Mouse (Mus musculus) liver, adult (tissue): ENCODE data around the gene Dnal4.

Experiments used
- GATA4 ChIP-seq: IDR thresholded peaks from 2 replicates; pipeline ENCODE4 v1.6.1; 2014; ENCODE audit warnings: mild to moderate bottlenecking, low read length; ENCODE audit not compliant: insufficient replicate concordance

The Dnal4 gene

DNA sequence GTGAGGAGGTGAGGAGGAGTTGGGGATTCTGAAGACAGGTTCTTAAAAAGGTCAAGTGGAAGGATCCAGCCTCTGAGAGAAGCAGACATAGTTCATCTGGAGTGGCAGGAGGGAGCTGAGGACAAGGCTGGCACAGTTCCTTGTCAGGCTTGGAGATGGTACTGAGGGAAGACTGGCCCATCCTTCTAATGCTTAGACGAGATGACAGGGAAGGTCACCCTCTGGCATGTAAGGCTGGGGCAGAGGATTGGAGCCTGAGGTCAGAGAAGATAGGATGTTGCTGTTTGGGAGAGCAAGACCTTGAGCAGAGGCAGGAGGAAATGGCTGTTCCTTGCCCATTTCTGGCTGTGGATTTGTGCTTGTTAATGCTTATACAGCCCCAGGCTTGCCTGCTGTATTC lies 7.4 kb upstream of the Dnal4 start:
- no peak for TF ChIP-seq GATA4

DNA sequence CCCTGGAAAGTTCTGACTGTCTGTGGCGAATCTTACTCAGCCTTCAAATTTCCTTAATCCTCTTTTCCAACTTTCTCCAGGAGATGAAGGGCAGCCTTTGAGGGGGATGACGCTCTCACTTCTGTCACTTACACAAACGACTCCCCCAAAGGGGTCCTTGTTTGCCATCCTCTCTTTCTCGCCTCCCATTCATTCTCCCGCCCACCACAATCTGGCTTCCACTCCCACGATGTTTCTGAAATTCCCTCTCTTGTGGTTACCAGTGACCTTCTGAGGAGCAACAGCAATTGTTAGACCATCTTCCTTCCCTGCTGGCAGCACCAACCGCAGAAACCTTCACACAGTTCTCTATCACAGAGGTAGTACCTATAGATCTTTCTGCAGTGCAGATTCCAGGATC lies 2.0 kb downstream of the Dnal4 start:
- no peak for TF ChIP-seq GATA4

DNA sequence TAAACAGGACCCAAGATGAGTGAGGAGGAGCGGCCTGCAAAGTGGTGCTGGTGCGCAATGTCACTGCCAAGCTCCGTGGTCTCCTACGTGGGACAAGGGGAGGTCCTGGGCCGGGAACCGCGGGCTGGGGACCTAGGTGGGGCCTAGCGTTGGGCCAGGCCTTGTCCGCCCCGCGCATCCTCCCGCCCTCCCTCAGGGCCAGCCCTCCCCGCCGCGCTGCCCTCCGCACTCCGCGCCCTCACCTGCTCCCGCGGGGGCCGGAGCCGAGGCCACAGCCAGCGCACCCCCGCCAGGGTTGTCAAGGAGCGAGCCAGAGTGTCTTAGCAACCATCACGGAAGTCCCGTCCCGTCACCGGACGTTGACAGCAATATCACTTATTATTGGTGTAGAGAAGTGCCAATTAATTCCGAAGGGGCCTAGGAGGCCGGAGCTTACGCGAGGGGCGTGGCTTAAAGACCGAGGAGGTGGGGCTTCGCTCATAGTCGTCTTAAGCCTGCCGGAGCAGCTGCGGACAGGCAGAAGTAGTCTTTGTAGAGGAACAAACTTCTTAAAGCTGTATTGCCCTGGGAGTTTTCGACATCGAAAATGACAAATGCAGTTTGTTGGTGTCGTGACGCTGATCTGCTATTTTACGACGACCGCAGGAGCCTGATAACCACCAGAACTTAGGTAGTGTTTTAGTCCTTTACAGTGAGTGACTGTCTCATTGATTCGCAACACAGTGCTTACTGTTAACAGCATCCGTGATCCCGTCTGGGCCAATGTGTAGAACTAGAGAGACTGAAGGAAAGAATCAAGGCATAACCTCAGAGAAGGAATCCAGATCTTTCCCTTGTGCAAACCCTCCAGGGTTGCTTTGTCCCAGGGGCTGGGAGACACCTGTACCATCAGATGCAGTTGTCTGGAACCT lies 3.3 kb downstream of the Dnal4 start:
- no peak for TF ChIP-seq GATA4

DNA sequence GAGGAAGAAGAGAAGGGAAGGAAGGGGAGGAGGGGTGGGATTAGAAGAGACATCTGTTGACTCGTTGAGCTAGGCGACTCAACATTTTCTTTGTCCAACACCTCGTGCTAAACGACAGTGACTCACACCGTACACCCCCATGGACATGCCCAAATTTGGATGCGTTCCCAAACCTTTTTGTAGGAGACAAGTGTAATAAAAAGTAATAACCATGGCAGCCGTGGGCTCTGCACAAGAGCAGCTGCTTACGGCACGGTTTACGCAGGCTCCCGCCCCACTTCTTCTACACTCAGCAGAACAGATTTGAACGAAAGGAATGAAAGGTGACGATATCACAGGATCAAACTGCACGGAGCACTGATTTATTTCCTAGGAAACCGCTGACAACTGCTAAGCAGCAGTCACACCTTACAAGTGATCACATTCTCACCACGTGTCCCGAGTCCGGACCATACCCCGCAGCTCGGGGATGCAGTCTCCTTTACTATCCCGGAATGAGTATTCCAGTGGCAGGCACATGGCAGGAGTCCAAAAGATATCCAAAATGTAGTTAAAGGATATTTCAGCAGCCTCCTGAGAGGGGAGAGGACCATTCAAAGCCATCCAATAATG lies 6.9 kb downstream of the Dnal4 start:
- TF ChIP-seq GATA4 = no peak

DNA sequence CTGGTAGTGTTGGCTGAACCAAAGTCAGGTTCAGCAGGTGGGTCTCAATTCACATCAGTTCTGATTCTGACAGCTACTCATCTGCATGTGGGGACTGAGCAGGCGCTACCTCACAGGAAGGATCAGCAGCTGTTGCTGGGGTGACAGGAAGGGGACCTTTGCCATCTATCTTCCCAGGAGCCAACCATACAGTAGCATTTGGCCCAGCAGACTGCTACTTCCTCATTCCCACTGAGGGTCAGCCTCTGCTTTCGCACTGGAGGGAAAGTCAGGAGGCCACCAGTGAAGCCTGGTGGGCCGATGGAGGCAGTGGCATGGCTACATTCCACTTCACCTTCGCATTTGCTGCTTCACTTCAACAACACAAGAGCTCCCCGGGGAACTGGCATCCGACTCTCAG lies 9.3 kb downstream of the Dnal4 start:
- no peak for TF ChIP-seq GATA4

DNA sequence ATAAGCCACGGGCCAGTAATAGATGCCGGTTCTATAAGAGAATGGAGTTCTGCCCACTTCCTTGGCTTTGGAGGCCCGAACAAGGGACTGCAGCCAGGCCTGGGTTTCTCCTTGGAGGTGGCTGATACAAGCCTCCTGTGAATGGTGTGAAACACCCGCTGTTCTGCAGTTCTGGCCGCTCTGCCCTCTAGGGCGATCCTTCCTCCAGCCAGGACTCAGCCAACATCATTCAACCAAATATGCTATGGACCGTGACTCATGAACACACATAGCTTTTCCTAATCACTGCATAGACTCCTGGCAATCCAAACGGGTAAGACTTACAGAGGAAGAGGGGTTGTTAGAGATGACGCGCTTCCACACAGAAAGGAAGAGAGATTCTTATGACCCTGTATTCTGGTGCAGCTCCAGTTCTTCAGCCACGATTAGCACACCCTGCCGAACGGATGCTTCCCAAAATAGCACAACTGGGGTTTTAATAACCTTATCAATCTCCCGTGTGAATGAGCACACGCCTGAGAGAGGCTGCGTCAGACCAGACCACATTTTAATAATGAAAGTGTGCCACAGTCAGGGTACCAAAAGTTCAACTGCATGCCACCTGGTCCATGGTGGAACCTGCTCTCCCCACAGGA lies 10.2 kb downstream of the Dnal4 start:
- TF ChIP-seq GATA4 = no peak

DNA sequence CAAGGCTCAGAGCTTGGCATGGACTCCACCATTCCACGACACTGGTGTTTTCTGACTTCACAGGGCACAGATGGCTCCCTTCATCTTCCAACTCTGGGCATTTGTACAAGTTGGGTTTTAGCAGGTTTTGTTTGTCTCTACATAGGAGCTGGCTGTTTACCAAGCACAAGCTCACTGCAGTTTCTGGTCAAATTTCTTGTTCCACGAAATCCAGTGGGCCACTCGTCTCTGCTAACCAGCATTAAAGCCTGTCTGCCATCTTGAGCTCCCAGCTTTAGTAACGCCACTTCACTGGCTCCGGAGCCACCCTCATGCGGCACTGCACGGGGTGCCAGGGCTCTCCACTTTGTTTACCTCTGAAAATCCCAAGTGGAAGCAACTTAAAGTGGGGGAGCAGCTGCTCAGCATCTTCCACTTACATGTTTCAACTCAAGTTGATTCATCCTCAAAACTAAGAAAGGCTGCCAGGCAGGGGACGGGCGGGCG lies 11.0 kb downstream of the Dnal4 start:
- no peak for TF ChIP-seq GATA4

DNA sequence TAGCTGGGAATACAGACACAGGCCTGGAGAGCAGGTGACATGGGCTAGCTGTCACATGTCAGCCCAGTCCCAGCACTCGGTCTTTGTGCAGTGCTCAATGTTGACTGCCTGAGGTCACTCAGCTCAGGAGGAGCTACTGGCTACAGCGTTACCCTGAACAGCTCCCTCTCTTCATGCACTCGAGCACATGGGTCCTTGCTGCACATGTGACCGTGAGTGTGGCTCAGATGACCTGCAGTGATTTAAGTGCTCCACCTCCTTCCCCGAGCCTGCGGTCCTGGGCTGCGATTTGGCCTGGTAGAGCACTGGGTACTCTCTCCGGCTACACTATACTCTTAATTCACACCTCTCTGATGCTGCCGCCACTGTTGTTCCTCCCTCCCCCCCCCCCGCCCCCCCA lies 11.5 kb downstream of the Dnal4 start:
- TF ChIP-seq GATA4 = no peak

DNA sequence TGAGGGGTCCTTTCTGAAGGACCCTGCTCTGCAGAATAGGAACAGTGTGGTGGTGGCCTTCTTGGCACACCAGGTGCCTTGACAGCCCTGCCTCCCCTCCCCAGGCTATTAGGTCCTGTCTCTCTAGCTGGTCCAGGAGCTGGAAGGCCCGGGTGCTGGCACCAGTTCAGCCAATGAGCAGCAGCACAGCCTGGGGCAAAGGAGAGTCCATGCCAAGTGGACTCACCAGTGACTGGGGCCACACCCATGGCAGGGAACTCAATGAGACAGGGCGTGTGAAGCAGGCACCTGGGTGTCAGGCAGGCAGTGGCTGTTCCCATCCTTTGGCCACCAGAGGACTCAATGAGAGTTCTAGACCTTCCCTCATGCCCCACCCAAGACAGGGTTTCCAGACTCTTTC lies 12.3 kb downstream of the Dnal4 start:
- no peak for TF ChIP-seq GATA4

DNA sequence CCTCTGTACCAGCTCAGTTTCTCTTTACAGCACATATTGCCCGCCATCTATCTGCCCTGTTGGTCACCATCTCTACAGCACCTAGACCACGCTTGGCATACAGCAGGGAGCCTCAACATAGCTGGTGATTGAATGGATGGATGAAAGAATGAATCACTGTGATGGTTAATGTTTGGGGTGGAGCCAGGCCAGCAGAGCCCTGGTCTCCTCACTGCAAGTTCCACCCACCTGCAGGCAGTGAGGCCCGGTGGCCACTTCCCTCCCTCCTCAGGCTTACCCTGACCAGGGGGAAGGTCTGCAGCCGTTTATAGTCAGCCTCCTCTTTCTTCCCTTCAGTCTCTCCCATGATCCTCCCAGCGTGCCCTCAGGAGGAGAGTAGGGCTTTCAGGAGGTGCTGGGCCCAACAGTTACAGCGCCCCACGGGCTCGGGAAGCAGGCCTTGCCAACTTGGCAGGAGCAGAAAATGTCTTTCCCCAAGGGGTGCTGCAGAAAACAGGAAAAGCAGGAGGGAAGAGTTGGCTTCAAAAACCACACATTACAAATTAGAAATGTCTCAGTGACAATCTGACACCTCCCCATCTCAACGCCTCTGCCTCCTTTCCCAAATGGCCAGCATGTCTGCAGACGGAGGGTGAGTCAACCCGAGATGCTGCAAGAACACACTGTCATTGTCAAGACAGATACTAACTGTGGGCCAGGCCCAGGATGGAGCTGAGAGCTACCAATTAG lies 12.9 kb downstream of the Dnal4 start:
- TF ChIP-seq GATA4 = no peak

DNA sequence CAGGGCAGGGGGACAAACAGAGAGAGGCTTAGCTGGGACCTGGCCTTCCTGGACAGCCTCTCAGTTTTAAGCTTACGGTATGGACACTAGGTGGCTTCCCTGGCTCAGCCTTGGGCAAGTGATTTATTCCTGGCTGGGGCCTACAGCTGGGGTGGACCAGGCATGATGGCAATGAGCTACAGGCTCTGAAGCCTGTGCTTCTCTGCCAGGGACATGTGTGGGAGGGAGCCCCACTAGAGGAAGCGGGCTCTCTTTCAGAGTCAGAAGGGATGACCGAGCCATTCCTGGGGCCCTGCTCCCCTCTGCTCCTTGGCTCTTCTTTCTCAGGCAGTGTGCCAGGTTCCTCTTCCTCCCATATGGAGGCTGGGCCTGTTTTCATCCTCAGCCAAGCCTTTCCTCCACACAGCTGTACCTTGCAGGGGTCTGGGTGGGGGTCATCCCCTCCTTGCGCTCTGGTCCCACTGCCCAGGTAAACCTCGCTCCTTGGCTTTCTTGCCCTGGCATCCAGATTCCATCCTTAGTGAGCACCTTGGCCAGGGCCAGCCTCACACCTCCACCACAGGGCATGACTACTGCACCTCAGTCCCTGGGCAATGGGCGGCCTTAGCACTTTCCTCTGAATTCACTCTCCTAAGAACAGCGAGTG lies 13.9 kb downstream of the Dnal4 start:
- TF ChIP-seq GATA4 = no peak

DNA sequence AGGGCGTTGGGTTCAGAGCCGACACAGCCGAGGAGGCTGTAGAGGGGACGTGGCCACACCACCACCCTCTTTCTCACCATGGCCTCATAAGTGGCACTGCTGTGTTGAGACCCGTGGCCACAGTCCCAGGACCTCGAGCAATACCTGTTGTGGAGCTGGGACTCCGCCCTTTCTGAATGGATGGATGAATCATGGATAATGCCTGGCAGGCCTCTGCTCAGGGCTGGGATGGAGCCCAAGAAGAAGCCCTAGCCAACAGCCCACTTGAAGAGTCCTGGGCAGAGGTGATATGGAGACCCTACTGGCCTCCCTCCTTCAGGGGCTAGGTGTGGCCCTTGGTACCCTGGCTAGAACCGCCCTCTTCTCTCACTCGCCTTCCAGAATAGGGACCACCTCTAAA lies 14.6 kb downstream of the Dnal4 start:
- TF ChIP-seq GATA4 = no peak

DNA sequence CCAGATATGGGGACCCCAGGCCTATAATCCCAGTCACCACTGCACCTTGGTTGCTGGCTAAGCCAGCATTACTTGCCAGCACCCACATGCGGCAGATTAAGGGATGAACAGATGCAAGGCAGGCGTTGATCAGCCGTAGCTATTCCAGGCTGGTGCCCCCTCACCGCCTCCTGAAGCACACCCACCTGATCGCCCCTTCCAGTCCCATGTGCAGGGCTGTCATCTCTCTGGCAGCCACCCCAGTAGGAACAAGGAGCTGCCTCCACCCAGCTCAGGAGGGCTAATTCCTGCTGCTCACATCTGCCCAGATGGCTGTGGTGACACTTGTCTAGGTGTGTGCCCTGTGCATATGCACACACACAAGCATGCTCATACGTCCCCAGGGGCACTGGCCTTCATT lies 16.7 kb downstream of the Dnal4 start:
- no peak for TF ChIP-seq GATA4

DNA sequence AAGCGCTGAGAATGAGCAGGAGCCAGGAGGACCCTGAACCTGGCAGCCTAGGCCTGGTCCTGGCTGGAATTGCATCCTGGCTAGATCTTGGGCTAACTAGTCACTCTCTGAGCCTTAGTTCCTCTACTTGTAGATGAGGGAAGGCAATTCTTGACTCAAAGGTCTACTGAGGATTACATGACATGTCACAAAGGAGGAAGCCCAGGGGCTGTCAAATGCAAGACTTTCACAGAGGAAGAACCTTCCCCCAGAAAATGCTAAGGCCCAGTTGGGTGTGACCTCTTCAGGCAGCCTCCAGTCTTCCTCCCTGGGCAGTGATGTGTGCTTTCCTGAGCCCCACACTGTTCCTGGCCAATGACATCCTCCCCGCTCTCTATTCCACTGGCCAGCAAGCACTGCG lies 20.5 kb downstream of the Dnal4 start:
- TF ChIP-seq GATA4 = no peak
